Mouse (Mus musculus) bone marrow macrophage, adult 2 months (primary cell): ENCODE data around the gene Tnfaip2.

Experiments
- CTCF ChIP-seq: IDR thresholded peaks from 2 replicates; pipeline ENCODE4 v1.5.1; 2012; ENCODE audit warnings: low read depth, mild to moderate bottlenecking, low read length, moderate library complexity
- POLR2A ChIP-seq: IDR thresholded peaks from 2 replicates; pipeline ENCODE4 v1.6.1; 2012; ENCODE audit warnings: mild to moderate bottlenecking, low read depth, low read length, borderline replicate concordance

GRCm38 (mm10) chr12:111440701-111441373, 1.4 kb upstream of the Tnfaip2 start:
- TF ChIP-seq POLR2A (no peak), CTCF (no peak)
